Mouse (Mus musculus): ENCODE data around the gene Sass6. TPM values are rescaled to one million over a fixed set of nuclear protein-coding genes. Genes with fewer than 3 reads are reported as not detected.
"Not testable (repeated sequence)": the region's sequence is repeated elsewhere in the genome, so short reads cannot be mapped to it uniquely, and the experiment has no call there.

Gene Sass6
- polyA plus RNA-seq, 1 experiment, result 1.3 TPM

- H3ac ChIP-seq (ENCODE audit: control insufficient read depth, insufficient read length), result no peak overlapping the region
- TF ChIP-seq E2F4 (IDR thresholded peaks at IDR 0.05; ENCODE audit: insufficient read depth), result no peak
- no peak for TF ChIP-seq TCF12 (IDR thresholded peaks at IDR 0.05; ENCODE audit: insufficient read depth, poor library complexity, severe bottlenecking)
- TF ChIP-seq TCF3 (IDR thresholded peaks at IDR 0.05; ENCODE audit: insufficient read length, low read depth), result no peak
- no peak for TF ChIP-seq MYOG (IDR thresholded peaks at IDR 0.05; ENCODE audit: control insufficient read depth in 1 of 3, insufficient read depth in 1 of 3, insufficient read length in 2 of 3, low read depth in 2 of 3)
- TF ChIP-seq USF1 (IDR thresholded peaks at IDR 0.05; ENCODE audit: low read depth), result no peak
- TF ChIP-seq REST (IDR thresholded peaks at IDR 0.05; ENCODE audit: insufficient read depth, insufficient read length), result no peak
- no peak for TF ChIP-seq POLR2A (IDR thresholded peaks at IDR 0.05; ENCODE audit: insufficient read length, low read depth)
- no peak for TF ChIP-seq CEBPB (IDR thresholded peaks at IDR 0.05; ENCODE audit: insufficient read depth, poor library complexity, severe bottlenecking)
- no peak for TF ChIP-seq MAX (IDR thresholded peaks at IDR 0.05; ENCODE audit: low read depth)
- TF ChIP-seq POLR2AphosphoS2 (IDR thresholded peaks at IDR 0.05; ENCODE audit: insufficient read length, low read depth), result no peak
- no peak for TF ChIP-seq SRF (IDR thresholded peaks at IDR 0.05; ENCODE audit: control insufficient read depth, insufficient read length, low read depth)
- H3K4me2 ChIP-seq (ENCODE audit: low read depth), result no peak overlapping the region
- H3K36me3 ChIP-seq (ENCODE audit: control insufficient read depth, insufficient read depth), result peaks cover 9% of the 10 kb centered on the region
- H3K4me3 ChIP-seq, result no peak overlapping the region
- H3K79me2 ChIP-seq (ENCODE audit: control insufficient read depth, insufficient read depth), result peaks cover 75% of the 10 kb centered on the region
- H3K27me3 ChIP-seq (ENCODE audit: control insufficient read depth, insufficient read depth, insufficient read length), result no peaks in the 10 kb centered on the region
These were observed 57.3 kb downstream of the Sass6 start for GRCm38 (mm10) chr3:116652033-116652446.

GRCm38 (mm10) chr3:116653278-116653945 is 58.6 kb downstream of the Sass6 start:
- no peak overlapping the region for H3K4me3 ChIP-seq
- peaks cover 89% of the 10 kb centered on the region for H3K79me2 ChIP-seq (ENCODE audit: control insufficient read depth, insufficient read depth)
- H3K4me2 ChIP-seq (ENCODE audit: low read depth), result no peak overlapping the region
- TF ChIP-seq REST (IDR thresholded peaks at IDR 0.05; ENCODE audit: insufficient read depth, insufficient read length) (no peak), MYOD1 (IDR thresholded peaks at IDR 0.05; ENCODE audit: control insufficient read depth in 1 of 3, insufficient read length in 2 of 3, low read depth in 2 of 3) (no peak), TCF3 (IDR thresholded peaks at IDR 0.05; ENCODE audit: insufficient read length, low read depth) (no peak)
- H3ac ChIP-seq (ENCODE audit: control insufficient read depth, insufficient read length), result no peak overlapping the region
- peaks cover 3% of the 10 kb centered on the region for H3K36me3 ChIP-seq (ENCODE audit: control insufficient read depth, insufficient read depth)
- no peaks in the 10 kb centered on the region for H3K27me3 ChIP-seq (ENCODE audit: control insufficient read depth, insufficient read depth, insufficient read length)

- H3K27me3 ChIP-seq (ENCODE audit: control insufficient read depth, insufficient read depth, insufficient read length); H3K36me3 ChIP-seq (ENCODE audit: control insufficient read depth, insufficient read depth); H3K4me2 ChIP-seq (ENCODE audit: low read depth); H3K4me3 ChIP-seq; H3ac ChIP-seq (ENCODE audit: control insufficient read depth, insufficient read length): not testable (repeated sequence)
- H3K79me2 ChIP-seq (ENCODE audit: control insufficient read depth, insufficient read depth), result peaks cover 95% of the 10 kb centered on the region
These were observed 59.3 kb downstream of the Sass6 start for GRCm38 (mm10) chr3:116654051-116654450.

DNA sequence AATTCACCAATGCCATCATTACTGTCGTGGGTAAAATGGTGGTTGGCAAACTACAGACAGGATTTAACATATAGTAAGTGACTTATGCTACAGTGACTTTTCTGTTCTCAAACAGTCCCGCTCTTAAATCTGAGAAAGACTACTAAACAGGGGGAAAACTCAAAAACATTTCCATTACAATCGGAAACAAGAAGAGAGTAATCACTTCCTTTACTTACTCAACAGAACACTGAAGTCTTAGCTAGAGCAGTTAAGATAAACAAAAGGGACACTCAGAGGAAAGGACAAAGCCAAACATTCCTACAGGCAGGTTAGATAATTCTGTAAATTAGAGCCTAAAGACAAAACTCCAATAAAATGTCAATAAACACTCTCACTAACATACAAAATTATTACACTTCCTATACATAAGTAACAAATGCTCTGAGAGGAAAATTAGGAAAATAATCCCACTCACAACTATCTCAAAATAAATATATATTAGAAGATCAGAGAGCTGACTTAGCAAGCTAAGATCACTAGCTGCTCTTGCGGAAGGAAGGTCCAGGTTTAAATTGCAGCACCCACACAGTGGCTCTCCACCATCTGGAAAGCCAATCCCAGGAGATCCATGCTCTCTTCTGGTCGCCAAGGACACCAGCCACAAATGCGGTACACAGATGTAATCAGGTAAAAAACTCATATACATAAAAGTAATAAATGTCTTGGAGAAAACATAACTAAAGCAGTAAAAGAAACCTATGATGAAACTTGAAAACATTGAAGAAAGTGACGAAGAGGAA is 61.6 kb downstream of the Sass6 start:
- peaks cover 99% of the 10 kb centered on the region for H3K79me2 ChIP-seq (ENCODE audit: control insufficient read depth, insufficient read depth)
- no peaks in the 10 kb centered on the region for H3K36me3 ChIP-seq (ENCODE audit: control insufficient read depth, insufficient read depth)
- no peak overlapping the region for H3K4me3 ChIP-seq
- no peak overlapping the region for H3K4me2 ChIP-seq (ENCODE audit: low read depth)
- H3ac ChIP-seq (ENCODE audit: control insufficient read depth, insufficient read length), result no peak overlapping the region
- no peaks in the 10 kb centered on the region for H3K27me3 ChIP-seq (ENCODE audit: control insufficient read depth, insufficient read depth, insufficient read length)
- TF ChIP-seq TCF3 (IDR thresholded peaks at IDR 0.05; ENCODE audit: insufficient read length, low read depth), result no peak
- TF ChIP-seq E2F4 (IDR thresholded peaks at IDR 0.05; ENCODE audit: insufficient read depth), result no peak
- TF ChIP-seq TCF12 (IDR thresholded peaks at IDR 0.05; ENCODE audit: insufficient read depth, poor library complexity, severe bottlenecking), result no peak
- TF ChIP-seq SRF (IDR thresholded peaks at IDR 0.05; ENCODE audit: control insufficient read depth, insufficient read length, low read depth), result no peak
- no peak for TF ChIP-seq POLR2AphosphoS2 (IDR thresholded peaks at IDR 0.05; ENCODE audit: insufficient read length, low read depth)
- TF ChIP-seq CEBPB (IDR thresholded peaks at IDR 0.05; ENCODE audit: insufficient read depth, poor library complexity, severe bottlenecking), result no peak
- TF ChIP-seq MYOD1 (IDR thresholded peaks at IDR 0.05; ENCODE audit: control insufficient read depth in 1 of 3, insufficient read length in 2 of 3, low read depth in 2 of 3), result no peak

- H3K4me2 ChIP-seq (ENCODE audit: low read depth), result no peak overlapping the region
- H3K27me3 ChIP-seq (ENCODE audit: control insufficient read depth, insufficient read depth, insufficient read length), result no peaks in the 10 kb centered on the region
- H3ac ChIP-seq (ENCODE audit: control insufficient read depth, insufficient read length), result no peak overlapping the region
- H3K4me3 ChIP-seq, result no peak overlapping the region
- no peaks in the 10 kb centered on the region for H3K36me3 ChIP-seq (ENCODE audit: control insufficient read depth, insufficient read depth)
- TF ChIP-seq POLR2AphosphoS2 (IDR thresholded peaks at IDR 0.05; ENCODE audit: insufficient read length, low read depth) (no peak), MAX (IDR thresholded peaks at IDR 0.05; ENCODE audit: low read depth) (no peak), TCF12 (IDR thresholded peaks at IDR 0.05; ENCODE audit: insufficient read depth, poor library complexity, severe bottlenecking) (no peak), TCF3 (IDR thresholded peaks at IDR 0.05; ENCODE audit: insufficient read length, low read depth) (no peak), USF1 (IDR thresholded peaks at IDR 0.05; ENCODE audit: low read depth) (no peak), MYOG (IDR thresholded peaks at IDR 0.05; ENCODE audit: control insufficient read depth in 1 of 3, insufficient read depth in 1 of 3, insufficient read length in 2 of 3, low read depth in 2 of 3) (no peak), E2F4 (IDR thresholded peaks at IDR 0.05; ENCODE audit: insufficient read depth) (no peak), POLR2A (IDR thresholded peaks at IDR 0.05; ENCODE audit: insufficient read length, low read depth) (no peak), MYOD1 (IDR thresholded peaks at IDR 0.05; ENCODE audit: control insufficient read depth in 1 of 3, insufficient read length in 2 of 3, low read depth in 2 of 3) (no peak), SRF (IDR thresholded peaks at IDR 0.05; ENCODE audit: control insufficient read depth, insufficient read length, low read depth) (no peak), CEBPB (IDR thresholded peaks at IDR 0.05; ENCODE audit: insufficient read depth, poor library complexity, severe bottlenecking) (no peak), REST (IDR thresholded peaks at IDR 0.05; ENCODE audit: insufficient read depth, insufficient read length) (no peak)
- peaks cover 82% of the 10 kb centered on the region for H3K79me2 ChIP-seq (ENCODE audit: control insufficient read depth, insufficient read depth)
These were observed 64.3 kb downstream of the Sass6 start for GRCm38 (mm10) chr3:116658928-116659565.
